Mouse (Mus musculus) liver, embryonic 14.5 days (tissue): ENCODE data around the gene Fkbp8. TPM values are rescaled to one million over a fixed set of nuclear protein-coding genes. Genes with fewer than 3 reads are reported as not detected.
A peak's percentile ranks its signal among the peaks of the same experiment; 100 is the strongest.

Experiments
- ATAC-seq: fragments of 200-750 bp; cut with Nextera tagmentation; 2 replicates; pipeline ENCODE4 v1.8.0; 2017; ENCODE audit warnings: moderate number of reproducible peaks, mild to moderate bottlenecking, moderate library complexity; ENCODE audit not compliant: insufficient read depth
- DNase-seq, 3 experiments: peaks; one replicate each; pipeline ENCODE4 v3.0.0-alpha.2; 2012 to 2013; ENCODE audit warnings: low read depth in 3 of 3, low spot score in 3 of 3
- H3K27ac ChIP-seq: fragments of 300-500 bp; sonication (generic); 2 replicates; pipeline ENCODE4 v1.5.1; 2014; ENCODE audit warnings: moderate library complexity, mild to moderate bottlenecking, control low read depth, inconsistent platforms
- H3K27me3 ChIP-seq: fragments of 300-500 bp; sonication (generic); 2 replicates; pipeline ENCODE4 v1.6.1; 2014; ENCODE audit warnings: mild to moderate bottlenecking, low read length, moderate library complexity; ENCODE audit not compliant: control insufficient read depth, insufficient read depth
- H3K36me3 ChIP-seq: fragments of 300-500 bp; sonication (generic); replicated peaks from 2 replicates; pipeline ENCODE4 v1.6.1; 2014; ENCODE audit warnings: low read depth; ENCODE audit not compliant: control insufficient read depth, insufficient read depth
- H3K4me1 ChIP-seq, 2 experiments: fragments of 200-500 bp in 1 of 2; fragments of 300-500 bp in 1 of 2; sonication (generic) in 1 of 2; replicated peaks; 2 replicates each; pipeline ENCODE4 v1.6.1; 2012 to 2014; ENCODE audit warnings: antibody characterized with exemption in 1 of 2, inconsistent platforms in 1 of 2, low read length in 1 of 2; ENCODE audit not compliant: control insufficient read depth in 2 of 2, insufficient read depth in 2 of 2
- H3K4me2 ChIP-seq: fragments of 300-500 bp; sonication (generic); 2 replicates; pipeline ENCODE4 v1.6.1; 2014; ENCODE audit warnings: low read depth, mild to moderate bottlenecking, control low read depth, moderate library complexity
- H3K4me3 ChIP-seq, 2 experiments: fragments of 200-500 bp in 1 of 2; fragments of 300-500 bp in 1 of 2; sonication (generic) in 1 of 2; 2 replicates each; pipeline ENCODE4 v1.5.1; 2012 to 2014; ENCODE audit warnings: low read depth in 2 of 2, low read length in 2 of 2, mild to moderate bottlenecking in 2 of 2, control low read depth in 1 of 2, inconsistent platforms in 1 of 2, moderate library complexity in 1 of 2; ENCODE audit not compliant: insufficient read depth in 1 of 2
- H3K9ac ChIP-seq: fragments of 300-500 bp; sonication (generic); replicated peaks from 2 replicates; pipeline ENCODE4 v1.6.1; 2014; ENCODE audit warnings: mild to moderate bottlenecking, control low read depth, moderate library complexity
- H3K9me3 ChIP-seq: fragments of 300-500 bp; sonication (generic); 2 replicates; pipeline ENCODE4 v1.6.1; 2016; ENCODE audit warnings: low read length, mixed read lengths; ENCODE audit not compliant: control insufficient read depth
- CTCF ChIP-seq: IDR thresholded peaks from 2 replicates; pipeline ENCODE4 v1.5.1; 2016; ENCODE audit warnings: antibody characterized with exemption, low read depth, control low read depth
- EP300 ChIP-seq: IDR thresholded peaks from 2 replicates; pipeline ENCODE4 v1.6.1; 2016; ENCODE audit warnings: antibody characterized with exemption, low read depth
- WGBS: fragments of 180-500 bp; shearing (Covaris S2); extraction: QIAGEN DNeasy Blood & Tissue Kit; methylation state at CpG from one replicate; pipeline ENCODE4 v1.1.7; 2014; ENCODE audit not compliant: insufficient replicate concordance; 5-methylcytosine and 5-hydroxymethylcytosine counted together
- polyA plus RNA-seq, 2 experiments: library from polyadenylated mRNA; depleted of rRNA in 1 of 2; stranded (reverse) in 1 of 2; unstranded in 1 of 2; fragments of >200 nt; fragmentation: Nextera tagmentation in 1 of 2; extraction: Ambion mirVana in 1 of 2; gene quantifications; 2 replicates each; pipeline versions ENCODE4 v1.2.1 to v1.2.3; 2012 to 2014

Gene Fkbp8
- polyA plus RNA-seq, 2 experiments, result 114 to 149 TPM

DNA sequence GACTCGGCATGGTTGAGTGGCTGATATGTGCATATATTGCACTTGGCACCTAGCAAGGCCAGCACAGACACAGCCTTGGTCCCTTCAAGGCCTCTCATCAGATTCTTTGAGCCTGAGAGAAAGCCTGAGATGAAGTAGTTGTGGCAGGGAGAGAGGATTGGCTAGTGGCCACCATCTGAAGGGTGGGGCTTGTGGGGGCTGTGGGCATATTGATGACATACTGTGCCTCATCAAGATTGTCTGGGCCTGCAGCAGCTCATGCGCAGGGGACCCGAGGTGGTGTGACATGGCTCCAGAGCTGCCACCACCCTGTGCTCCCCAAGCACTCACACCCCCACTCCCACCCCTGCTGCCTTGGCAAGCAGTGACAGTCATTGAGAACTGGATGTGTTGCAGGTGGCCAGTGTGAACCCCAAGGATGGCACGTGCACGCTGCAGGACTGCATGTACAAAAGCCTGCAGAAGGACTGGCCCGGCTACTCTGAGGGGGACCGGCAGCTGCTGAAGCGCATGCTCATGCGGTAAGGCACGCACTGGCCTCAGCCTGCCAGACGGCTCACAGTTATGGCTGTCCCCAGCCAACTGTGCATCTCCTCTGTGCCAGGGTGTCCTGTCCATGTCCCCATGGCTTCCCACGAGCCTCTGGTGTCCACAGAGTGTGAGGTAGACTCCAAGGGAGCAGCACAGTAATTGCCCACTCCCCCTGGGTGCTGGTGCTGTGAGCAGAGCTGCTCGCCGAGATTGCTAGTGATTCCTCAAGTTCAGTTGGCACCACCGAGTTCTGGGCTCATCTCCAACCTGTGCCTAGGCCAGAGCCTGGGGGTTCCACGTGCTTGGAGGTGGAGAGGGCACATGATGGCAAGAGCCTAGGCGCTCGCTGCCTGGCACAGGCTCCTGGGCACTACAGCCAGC, 56.2 kb downstream of the Fkbp8 start:
- ATAC-seq, result no peak
- 84% methylated on average over 18 of the region's 18 CpGs for WGBS
- no peak for DNase-seq
- no peak overlapping the region for H3K9ac ChIP-seq
- no peaks in the 10 kb centered on the region for H3K4me1 ChIP-seq
- no peak overlapping the region for H3K4me3 ChIP-seq
- H3K9me3 ChIP-seq, result no peaks in the 10 kb centered on the region
- H3K27ac ChIP-seq, result no peak overlapping the region
- H3K36me3 ChIP-seq, result peaks cover 42% of the 10 kb centered on the region
- TF ChIP-seq EP300 (no peak), CTCF (no peak)
- H3K27me3 ChIP-seq, result no peaks in the 10 kb centered on the region
- no peak overlapping the region for H3K4me2 ChIP-seq

DNA sequence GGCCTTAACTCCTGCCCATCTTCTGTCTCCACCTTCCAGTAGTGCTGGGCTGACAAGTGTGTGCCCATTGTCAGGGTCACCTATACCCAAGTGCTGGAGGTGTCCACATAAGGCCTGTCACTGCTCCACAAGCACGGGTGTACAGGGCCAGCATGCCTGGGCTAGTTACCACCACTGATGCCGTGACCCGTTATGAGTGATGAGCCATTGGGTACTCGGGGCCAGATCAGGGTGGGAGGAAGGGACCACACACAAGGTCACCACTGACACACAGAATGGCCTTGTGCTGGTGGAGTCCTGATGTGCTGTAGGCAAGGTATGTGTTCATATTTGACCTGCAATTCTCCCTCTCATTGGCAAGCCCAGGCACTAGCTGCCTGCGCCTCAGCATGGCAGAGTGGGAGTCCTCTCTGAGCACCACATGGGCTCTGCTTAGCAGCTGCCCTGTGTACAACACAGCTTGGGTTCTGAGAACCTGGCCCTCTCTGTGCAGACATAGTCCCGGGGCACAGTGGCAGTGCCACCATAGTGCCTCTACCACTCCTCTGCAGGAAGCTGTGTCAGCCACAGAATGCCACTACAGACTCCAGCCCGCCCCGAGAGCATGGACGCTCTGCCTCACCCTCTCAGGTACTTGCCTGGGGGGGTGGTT, 57.2 kb downstream of the Fkbp8 start:
- no peak overlapping the region for H3K4me2 ChIP-seq
- H3K9ac ChIP-seq, result no peak overlapping the region
- no peak overlapping the region for H3K27ac ChIP-seq
- H3K4me3 ChIP-seq, result no peak overlapping the region
- TF ChIP-seq EP300 (no peak), CTCF (no peak)
- ATAC-seq, result peak; percentile 6; the same call in 1 of the 2 replicates
- H3K36me3 ChIP-seq, result peaks cover 39% of the 10 kb centered on the region
- H3K4me1 ChIP-seq, result no peaks in the 10 kb centered on the region
- DNase-seq, result no peak
- H3K27me3 ChIP-seq, result no peaks in the 10 kb centered on the region
- H3K9me3 ChIP-seq, result no peaks in the 10 kb centered on the region
- WGBS, result 81% methylated on average over 9 of the region's 9 CpGs

Other genes starting within 250 kb of the Fkbp8 start
- 5.5 and 6.5 TPM in 2 replicates for gene Homer3, start 244.9 kb upstream of the Fkbp8 start, polyA plus RNA-seq (2012; rRNA removed)
- 3.9 and 4.2 TPM in 2 replicates for gene Homer3, start 244.9 kb upstream of the Fkbp8 start, polyA plus RNA-seq (2014; fragmentation: Nextera tagmentation; extraction: Ambion mirVana)
- 17.9 and 20.3 TPM in 2 replicates for gene Ddx49, start 225.2 kb upstream of the Fkbp8 start, polyA plus RNA-seq (2012; rRNA removed)
- 20.8 and 22.3 TPM in 2 replicates for gene Ddx49, start 225.2 kb upstream of the Fkbp8 start, polyA plus RNA-seq (2014; fragmentation: Nextera tagmentation; extraction: Ambion mirVana)
- 138 and 180 TPM in 2 replicates for gene Cope, start 225.2 kb upstream of the Fkbp8 start, polyA plus RNA-seq (2012; rRNA removed)
- 164 and 171 TPM in 2 replicates for gene Cope, start 225.2 kb upstream of the Fkbp8 start, polyA plus RNA-seq (2014; fragmentation: Nextera tagmentation; extraction: Ambion mirVana)
- gene Cers1, start 211.9 kb upstream of the Fkbp8 start, polyA plus RNA-seq (2012; rRNA removed), result 0.09 and 0.14 TPM in 2 replicates
- gene Cers1, start 211.9 kb upstream of the Fkbp8 start, polyA plus RNA-seq (2014; fragmentation: Nextera tagmentation; extraction: Ambion mirVana), result not detected in 2 replicates
- 0.16 and 0.22 TPM in 2 replicates for gene Gdf1, start 197.9 kb upstream of the Fkbp8 start, polyA plus RNA-seq (2012; rRNA removed)
- gene Gdf1, start 197.9 kb upstream of the Fkbp8 start, polyA plus RNA-seq (2014; fragmentation: Nextera tagmentation; extraction: Ambion mirVana), result not detected in 2 replicates
- 12.3 and 14.1 TPM in 2 replicates for gene Upf1, start 174.4 kb upstream of the Fkbp8 start, polyA plus RNA-seq (2012; rRNA removed)
- gene Upf1, start 174.4 kb upstream of the Fkbp8 start, polyA plus RNA-seq (2014; fragmentation: Nextera tagmentation; extraction: Ambion mirVana), result 9.3 and 11.6 TPM in 2 replicates
- gene Comp, start 154.2 kb upstream of the Fkbp8 start, polyA plus RNA-seq (2012; rRNA removed), result 0.39 and 0.47 TPM in 2 replicates
- gene Comp, start 154.2 kb upstream of the Fkbp8 start, polyA plus RNA-seq (2014; fragmentation: Nextera tagmentation; extraction: Ambion mirVana), result 0.29 and 0.85 TPM in 2 replicates
- gene Crtc1, start 88.1 kb upstream of the Fkbp8 start, polyA plus RNA-seq (2012; rRNA removed), result 3.9 and 4.5 TPM in 2 replicates
- 2.9 and 3.9 TPM in 2 replicates for gene Crtc1, start 88.1 kb upstream of the Fkbp8 start, polyA plus RNA-seq (2014; fragmentation: Nextera tagmentation; extraction: Ambion mirVana)
- gene Klhl26, start 50.8 kb upstream of the Fkbp8 start, polyA plus RNA-seq (2012; rRNA removed), result 6.5 and 7.1 TPM in 2 replicates
- 5.0 and 6.0 TPM in 2 replicates for gene Klhl26, start 50.8 kb upstream of the Fkbp8 start, polyA plus RNA-seq (2014; fragmentation: Nextera tagmentation; extraction: Ambion mirVana)
- 0.03 and 0.09 TPM in 2 replicates for gene Tmem59l, start 40.4 kb upstream of the Fkbp8 start, polyA plus RNA-seq (2012; rRNA removed)
- gene Tmem59l, start 40.4 kb upstream of the Fkbp8 start, polyA plus RNA-seq (2014; fragmentation: Nextera tagmentation; extraction: Ambion mirVana), result not detected in 2 replicates
- 1.5 and 1.9 TPM in 2 replicates for gene Crlf1, start 34.6 kb upstream of the Fkbp8 start, polyA plus RNA-seq (2012; rRNA removed)
- 3.7 and 4.0 TPM in 2 replicates for gene Crlf1, start 34.6 kb upstream of the Fkbp8 start, polyA plus RNA-seq (2014; fragmentation: Nextera tagmentation; extraction: Ambion mirVana)
- gene Rex1bd, start 21.0 kb upstream of the Fkbp8 start, polyA plus RNA-seq (2012; rRNA removed), result 55.1 and 71.6 TPM in 2 replicates
- 72.0 and 74.2 TPM in 2 replicates for gene Rex1bd, start 21.0 kb upstream of the Fkbp8 start, polyA plus RNA-seq (2014; fragmentation: Nextera tagmentation; extraction: Ambion mirVana)
- gene Uba52, start 16.9 kb upstream of the Fkbp8 start, polyA plus RNA-seq (2012; rRNA removed), result 553 and 870 TPM in 2 replicates
- 738 and 773 TPM in 2 replicates for gene Uba52, start 16.9 kb upstream of the Fkbp8 start, polyA plus RNA-seq (2014; fragmentation: Nextera tagmentation; extraction: Ambion mirVana)
- gene Kxd1, start 232 bp downstream of the Fkbp8 start, polyA plus RNA-seq (2012; rRNA removed), result 28.9 and 30.8 TPM in 2 replicates
- gene Kxd1, start 232 bp downstream of the Fkbp8 start, polyA plus RNA-seq (2014; fragmentation: Nextera tagmentation; extraction: Ambion mirVana), result 32.6 and 33.3 TPM in 2 replicates
- gene Ell, start 11.7 kb downstream of the Fkbp8 start, polyA plus RNA-seq (2012; rRNA removed), result 8.9 and 9.6 TPM in 2 replicates
- 7.7 and 9.2 TPM in 2 replicates for gene Ell, start 11.7 kb downstream of the Fkbp8 start, polyA plus RNA-seq (2014; fragmentation: Nextera tagmentation; extraction: Ambion mirVana)
- 61.3 and 62.4 TPM in 2 replicates for gene Isyna1, start 66.6 kb downstream of the Fkbp8 start, polyA plus RNA-seq (2012; rRNA removed)
- gene Isyna1, start 66.6 kb downstream of the Fkbp8 start, polyA plus RNA-seq (2014; fragmentation: Nextera tagmentation; extraction: Ambion mirVana), result 30.2 and 34.2 TPM in 2 replicates
- gene Ssbp4, start 81.1 kb downstream of the Fkbp8 start, polyA plus RNA-seq (2012; rRNA removed), result 36.3 and 50.8 TPM in 2 replicates
- gene Ssbp4, start 81.1 kb downstream of the Fkbp8 start, polyA plus RNA-seq (2014; fragmentation: Nextera tagmentation; extraction: Ambion mirVana), result 49.5 and 61.7 TPM in 2 replicates
- 4.3 and 5.3 TPM in 2 replicates for gene Lrrc25, start 88.4 kb downstream of the Fkbp8 start, polyA plus RNA-seq (2012; rRNA removed)
- 4.7 TPM in 2 replicates for gene Lrrc25, start 88.4 kb downstream of the Fkbp8 start, polyA plus RNA-seq (2014; fragmentation: Nextera tagmentation; extraction: Ambion mirVana)
- gene Gdf15, start 104.7 kb downstream of the Fkbp8 start, polyA plus RNA-seq (2012; rRNA removed), result 6.3 and 9.0 TPM in 2 replicates
- 1.2 and 2.8 TPM in 2 replicates for gene Gdf15, start 104.7 kb downstream of the Fkbp8 start, polyA plus RNA-seq (2014; fragmentation: Nextera tagmentation; extraction: Ambion mirVana)
- 7.6 and 8.6 TPM in 2 replicates for gene Pgpep1, start 132.7 kb downstream of the Fkbp8 start, polyA plus RNA-seq (2012; rRNA removed)
- 19.8 and 23.5 TPM in 2 replicates for gene Pgpep1, start 132.7 kb downstream of the Fkbp8 start, polyA plus RNA-seq (2014; fragmentation: Nextera tagmentation; extraction: Ambion mirVana)
- gene Lsm4, start 145.5 kb downstream of the Fkbp8 start, polyA plus RNA-seq (2012; rRNA removed), result 134 and 478 TPM in 2 replicates
- gene Lsm4, start 145.5 kb downstream of the Fkbp8 start, polyA plus RNA-seq (2014; fragmentation: Nextera tagmentation; extraction: Ambion mirVana), result 160 and 176 TPM in 2 replicates
- 28.4 and 29.4 TPM in 2 replicates for gene Jund, start 171.2 kb downstream of the Fkbp8 start, polyA plus RNA-seq (2012; rRNA removed)
- gene Jund, start 171.2 kb downstream of the Fkbp8 start, polyA plus RNA-seq (2014; fragmentation: Nextera tagmentation; extraction: Ambion mirVana), result 20.3 and 21.8 TPM in 2 replicates
- gene Iqcn, start 175.7 kb downstream of the Fkbp8 start, polyA plus RNA-seq (2012; rRNA removed), result not detected in 2 replicates
- gene Iqcn, start 175.7 kb downstream of the Fkbp8 start, polyA plus RNA-seq (2014; fragmentation: Nextera tagmentation; extraction: Ambion mirVana), result not detected in 2 replicates
- gene Gm3336, start 190.8 kb downstream of the Fkbp8 start, polyA plus RNA-seq (2012; rRNA removed), result 0.04 TPM in 1 of 2 replicates, not detected in the other
- gene Gm3336, start 190.8 kb downstream of the Fkbp8 start, polyA plus RNA-seq (2014; fragmentation: Nextera tagmentation; extraction: Ambion mirVana), result 0.11 TPM in 2 replicates
- 1.6 TPM in 2 replicates for gene Pde4c, start 196.0 kb downstream of the Fkbp8 start, polyA plus RNA-seq (2012; rRNA removed)
- 0.34 and 0.74 TPM in 2 replicates for gene Pde4c, start 196.0 kb downstream of the Fkbp8 start, polyA plus RNA-seq (2014; fragmentation: Nextera tagmentation; extraction: Ambion mirVana)
- gene Rab3a, start 227.0 kb downstream of the Fkbp8 start, polyA plus RNA-seq (2012; rRNA removed), result 2.7 and 3.2 TPM in 2 replicates
- 1.6 and 2.4 TPM in 2 replicates for gene Rab3a, start 227.0 kb downstream of the Fkbp8 start, polyA plus RNA-seq (2014; fragmentation: Nextera tagmentation; extraction: Ambion mirVana)
- 25.3 and 28.5 TPM in 2 replicates for gene Mpv17l2, start 233.2 kb downstream of the Fkbp8 start, polyA plus RNA-seq (2012; rRNA removed)
- gene Mpv17l2, start 233.2 kb downstream of the Fkbp8 start, polyA plus RNA-seq (2014; fragmentation: Nextera tagmentation; extraction: Ambion mirVana), result 39.8 and 41.5 TPM in 2 replicates
- 13.2 and 17.5 TPM in 2 replicates for gene Pik3r2, start 249.0 kb downstream of the Fkbp8 start, polyA plus RNA-seq (2012; rRNA removed)
- gene Pik3r2, start 249.0 kb downstream of the Fkbp8 start, polyA plus RNA-seq (2014; fragmentation: Nextera tagmentation; extraction: Ambion mirVana), result 8.2 and 12.0 TPM in 2 replicates